ENCODE assay signal across 8 mouse cellular contexts in the genomic region with DNA sequence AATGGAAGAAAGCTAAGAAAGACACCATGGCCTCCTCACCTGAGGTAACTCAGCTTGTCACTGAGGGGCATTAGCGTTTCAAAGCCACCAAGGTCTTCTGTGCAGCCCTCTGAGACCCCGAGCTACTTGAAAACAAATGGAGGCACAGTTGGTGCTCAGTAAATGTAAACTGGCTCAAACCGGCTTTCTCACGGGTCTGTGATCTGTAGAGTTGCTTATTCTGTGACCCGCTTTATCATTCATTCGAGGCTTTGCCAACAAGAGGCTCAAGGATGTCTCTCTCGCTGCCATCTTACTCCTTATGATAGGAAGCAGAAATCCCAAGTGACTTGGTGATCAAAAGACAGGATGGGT. TPM values are rescaled to one million over a fixed set of nuclear protein-coding genes. Genes with fewer than 3 reads are reported as not detected.
DNase-seq lines count a peak whose midpoint lies in the region; ATAC-seq lines count a peak whose summit lies in the region.

No protein-coding gene starts in this region.

- H3K4me1 ChIP-seq in heart, embryonic 12.5 days (replicated peaks): peaks cover 25% of the 10 kb centered on the region
- peaks cover 29% of the 10 kb centered on the region for H3K4me1 ChIP-seq in forebrain, embryonic 15.5 days
- peaks cover 5% of the 10 kb centered on the region for H3K4me1 ChIP-seq in liver, embryonic 16.5 days (ENCODE audit: control insufficient read depth, low read depth, low read length)

- H3K27ac ChIP-seq in heart, embryonic 12.5 days (ENCODE audit: poor library complexity, severe bottlenecking): no peak overlapping the region
- no peak overlapping the region for H3K27ac ChIP-seq in forebrain, embryonic 15.5 days (replicated peaks)
- no peak overlapping the region for H3K27ac ChIP-seq in liver, embryonic 16.5 days (ENCODE audit: low read length)

- DNase-seq in heart, adult 9 months (ENCODE audit: low spot score in 2 of 2): no peak
- peak; percentile 93 for DNase-seq in ES-CJ7 (ENCODE audit: low read depth, low spot score)
- DNase-seq in spleen, adult 18-20 months: no peak
- DNase-seq in thymus, adult 18-20 months: no peak
- no peak for DNase-seq in adrenal gland, postnatal 25 days

- no peak overlapping the region for H3K9ac ChIP-seq in heart, embryonic 12.5 days
- no peak overlapping the region for H3K9ac ChIP-seq in forebrain, embryonic 15.5 days (replicated peaks)
- no peak overlapping the region for H3K9ac ChIP-seq in liver, embryonic 16.5 days (ENCODE audit: low read depth, low read length)

- H3K4me3 ChIP-seq in heart, embryonic 12.5 days: peak overlapping the region; percentile 57
- H3K4me3 ChIP-seq in forebrain, embryonic 15.5 days: peak overlapping the region; percentile 53
- no peak overlapping the region for H3K4me3 ChIP-seq in liver, embryonic 16.5 days (ENCODE audit: low read depth, low read length)

- no peaks in the 10 kb centered on the region for H3K9me3 ChIP-seq in heart, embryonic 12.5 days (replicated peaks)
- no peaks in the 10 kb centered on the region for H3K9me3 ChIP-seq in forebrain, embryonic 15.5 days
- H3K9me3 ChIP-seq in liver, embryonic 16.5 days (replicated peaks; ENCODE audit: control insufficient read depth, low read length): no peaks in the 10 kb centered on the region

- H3K4me2 ChIP-seq in heart, embryonic 12.5 days: peak overlapping the region; percentile 97
- peak overlapping the region; percentile 96 for H3K4me2 ChIP-seq in forebrain, embryonic 15.5 days (replicated peaks)
- H3K4me2 ChIP-seq in liver, embryonic 16.5 days (ENCODE audit: low read depth, low read length): peak overlapping the region; percentile 72

- peaks cover 54% of the 10 kb centered on the region for H3K27me3 ChIP-seq in heart, embryonic 12.5 days (replicated peaks)
- peaks cover 70% of the 10 kb centered on the region for H3K27me3 ChIP-seq in forebrain, embryonic 15.5 days
- H3K27me3 ChIP-seq in liver, embryonic 16.5 days (ENCODE audit: control insufficient read depth, insufficient read depth, low read depth, low read length): peaks cover 60% of the 10 kb centered on the region

- 8% methylated on average over 7 of the region's 7 CpGs for WGBS in heart, embryonic 12.5 days
- 7% methylated on average over 7 of the region's 7 CpGs for WGBS in forebrain, embryonic 15.5 days
- 9% methylated on average over 7 of the region's 7 CpGs for WGBS in liver, embryonic 16.5 days (ENCODE audit: insufficient replicate concordance)

- no peaks in the 10 kb centered on the region for H3K36me3 ChIP-seq in heart, embryonic 12.5 days
- H3K36me3 ChIP-seq in forebrain, embryonic 15.5 days: no peaks in the 10 kb centered on the region
- H3K36me3 ChIP-seq in liver, embryonic 16.5 days (ENCODE audit: control insufficient read depth, insufficient read depth): no peaks in the 10 kb centered on the region

- no peak for ATAC-seq in heart, embryonic 12.5 days (ENCODE audit: insufficient number of reproducible peaks, low FRiP score)
- ATAC-seq in forebrain, embryonic 15.5 days (replicated peaks): no peak
- ATAC-seq in liver, embryonic 16.5 days (ENCODE audit: low read depth): no peak

RNA-seq across cellular contexts. Expression of a gene that starts 0.7 kb away (rescaled TPM):
- polyA plus RNA-seq in heart, embryonic 12.5 days (2016; fragmentation: Nextera tagmentation; extraction: Ambion mirVana): 10.0 and 10.3 TPM in 2 replicates
- polyA plus RNA-seq in forebrain, embryonic 15.5 days (2015; fragmentation: Nextera tagmentation; extraction: Ambion mirVana): 5.7 and 6.1 TPM in 2 replicates
- polyA plus RNA-seq in liver, embryonic 16.5 days (2015; fragmentation: Nextera tagmentation; extraction: Ambion mirVana): 0.15 TPM in 2 replicates
- 1.4 and 1.9 TPM in 2 replicates for total RNA-seq in adrenal gland, postnatal 25 days (2021)

RNA-seq across cellular contexts. Expression of a gene that starts 53.1 kb away (rescaled TPM):
- polyA plus RNA-seq in heart, embryonic 12.5 days (2016; fragmentation: Nextera tagmentation; extraction: Ambion mirVana): 25.8 and 26.5 TPM in 2 replicates
- 39.3 and 40.0 TPM in 2 replicates for polyA plus RNA-seq in forebrain, embryonic 15.5 days (2015; fragmentation: Nextera tagmentation; extraction: Ambion mirVana)
- 16.3 and 16.9 TPM in 2 replicates for polyA plus RNA-seq in liver, embryonic 16.5 days (2015; fragmentation: Nextera tagmentation; extraction: Ambion mirVana)
- 28.0 TPM in 2 replicates for total RNA-seq in adrenal gland, postnatal 25 days (2021)
